Mouse (Mus musculus) ES-E14 (cell line): ENCODE measurements at regions not wholly inside any gene's neighbourhood (a gene's known extent, or its start where the extent isn't known, plus 50 kb on each side); places are given as distances from the start of the nearest gene placed in this dataset.

Source experiments
- DNase-seq: peaks from one replicate; pipeline ENCODE4 v3.0.0-alpha.2; 2013; ENCODE audit warnings: low read depth, low spot score
- H3K27ac ChIP-seq: 2 replicates; pipeline ENCODE4 v1.5.1; 2012; ENCODE audit warnings: low read depth, mild to moderate bottlenecking, low read length, moderate library complexity, mixed read lengths; ENCODE audit not compliant: poor library complexity, insufficient read depth, severe bottlenecking
- H3K36me3 ChIP-seq: 2 replicates; pipeline ENCODE4 v1.6.1; 2012; ENCODE audit warnings: mild to moderate bottlenecking, low read length, moderate library complexity, mixed read lengths; ENCODE audit not compliant: control insufficient read depth, poor library complexity, insufficient read depth, severe bottlenecking
- H3K4me1 ChIP-seq, 2 experiments: fragments of 150-350 bp in 1 of 2; sonication (generic) in 1 of 2; 2 replicates each; pipeline ENCODE4 v1.6.1; 2012; ENCODE audit warnings: low read length in 2 of 2, mild to moderate bottlenecking in 1 of 2, mixed read lengths in 1 of 2; ENCODE audit not compliant: control insufficient read depth in 2 of 2, insufficient read depth in 2 of 2, poor library complexity in 1 of 2
- H3K4me3 ChIP-seq, 2 experiments: fragments of 150-350 bp in 1 of 2; sonication (generic) in 1 of 2; 2 replicates each; pipeline ENCODE4 v1.5.1; 2012; ENCODE audit warnings: low read length in 2 of 2, low read depth in 1 of 2, mild to moderate bottlenecking in 1 of 2, mixed read lengths in 1 of 2; ENCODE audit not compliant: insufficient read depth in 1 of 2, poor library complexity in 1 of 2, severe bottlenecking in 1 of 2
- H3K9ac ChIP-seq: 2 replicates; pipeline ENCODE4 v1.6.1; 2012; ENCODE audit warnings: low read depth, mild to moderate bottlenecking, low read length, mixed read lengths; ENCODE audit not compliant: poor library complexity, insufficient read depth, severe bottlenecking
- H3K9me3 ChIP-seq: fragments of 150-350 bp; sonication (generic); 2 replicates; pipeline ENCODE4 v1.6.1; 2012; ENCODE audit warnings: low read depth, mild to moderate bottlenecking, low read length; ENCODE audit not compliant: control insufficient read depth, insufficient read depth
- CHD2 ChIP-seq: IDR thresholded peaks from 2 replicates; pipeline ENCODE4 v1.6.1; 2014; ENCODE audit warnings: mild to moderate bottlenecking, low read depth, low read length, inconsistent platforms
- HCFC1 ChIP-seq: IDR thresholded peaks from 2 replicates; pipeline ENCODE4 v1.6.1; 2012; ENCODE audit warnings: low read length, inconsistent platforms, borderline replicate concordance; ENCODE audit not compliant: insufficient read depth
- MAFK ChIP-seq: IDR thresholded peaks from 2 replicates; pipeline ENCODE4 v1.6.1; 2014; ENCODE audit warnings: mild to moderate bottlenecking, low read depth, low read length, inconsistent platforms; ENCODE audit not compliant: insufficient read depth
- ZC3H11A ChIP-seq: IDR thresholded peaks from 2 replicates; pipeline ENCODE4 v1.6.1; 2012; ENCODE audit warnings: low read depth, mild to moderate bottlenecking, inconsistent platforms, low read length, borderline replicate concordance
- ZNF384 ChIP-seq: IDR thresholded peaks from 2 replicates; pipeline ENCODE4 v1.6.1; 2012; ENCODE audit warnings: low read depth, low read length, inconsistent platforms
- in situ Hi-C, 2 experiments: fragments of 600-800 bp; cut with MboI; formaldehyde crosslinking; loops; one replicate each; pipeline ENCODE4 v1.15.1; 2025; ENCODE audit warnings: low sequenced_read_pairs in 2 of 2, inconsistent platforms in 1 of 2; ENCODE audit not compliant: unreplicated experiment in 2 of 2

DNA sequence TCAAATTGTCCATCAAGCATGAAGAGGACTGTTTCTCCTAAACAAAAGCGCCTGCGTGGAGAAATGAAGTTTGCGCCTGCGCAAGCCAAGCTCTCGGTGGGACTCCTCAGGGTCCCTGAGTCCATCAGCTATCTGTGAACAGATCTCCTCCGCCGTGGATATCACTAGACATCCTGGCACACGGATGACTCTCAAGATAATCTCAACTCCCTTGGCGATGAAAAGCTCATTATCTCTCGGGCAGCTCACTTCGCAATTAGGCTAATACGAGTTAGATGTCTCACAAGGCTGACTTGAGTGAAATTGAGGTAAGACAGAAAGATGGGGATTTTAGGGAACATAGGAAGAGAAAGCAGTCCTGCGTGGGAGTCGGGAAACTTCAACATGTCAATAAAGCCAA lies 202.1 kb upstream of the Jmjd1c start:
- H3K9ac ChIP-seq, result no peak overlapping the region
- no peaks in the 10 kb centered on the region for H3K36me3 ChIP-seq
- H3K4me1 ChIP-seq, result peaks cover 7 to 10% of the 10 kb centered on the region in 2 experiments
- H3K27ac ChIP-seq, result no peak overlapping the region
- in situ Hi-C loops, result no loop called here
- DNase-seq, result no peak
- no peak for TF ChIP-seq ZC3H11A
- no peak for TF ChIP-seq CHD2
- no peak for TF ChIP-seq ZNF384
- TF ChIP-seq MAFK, result no peak
- no peak for TF ChIP-seq HCFC1
- H3K4me3 ChIP-seq, result no peak overlapping the region
- no peaks in the 10 kb centered on the region for H3K9me3 ChIP-seq

DNA sequence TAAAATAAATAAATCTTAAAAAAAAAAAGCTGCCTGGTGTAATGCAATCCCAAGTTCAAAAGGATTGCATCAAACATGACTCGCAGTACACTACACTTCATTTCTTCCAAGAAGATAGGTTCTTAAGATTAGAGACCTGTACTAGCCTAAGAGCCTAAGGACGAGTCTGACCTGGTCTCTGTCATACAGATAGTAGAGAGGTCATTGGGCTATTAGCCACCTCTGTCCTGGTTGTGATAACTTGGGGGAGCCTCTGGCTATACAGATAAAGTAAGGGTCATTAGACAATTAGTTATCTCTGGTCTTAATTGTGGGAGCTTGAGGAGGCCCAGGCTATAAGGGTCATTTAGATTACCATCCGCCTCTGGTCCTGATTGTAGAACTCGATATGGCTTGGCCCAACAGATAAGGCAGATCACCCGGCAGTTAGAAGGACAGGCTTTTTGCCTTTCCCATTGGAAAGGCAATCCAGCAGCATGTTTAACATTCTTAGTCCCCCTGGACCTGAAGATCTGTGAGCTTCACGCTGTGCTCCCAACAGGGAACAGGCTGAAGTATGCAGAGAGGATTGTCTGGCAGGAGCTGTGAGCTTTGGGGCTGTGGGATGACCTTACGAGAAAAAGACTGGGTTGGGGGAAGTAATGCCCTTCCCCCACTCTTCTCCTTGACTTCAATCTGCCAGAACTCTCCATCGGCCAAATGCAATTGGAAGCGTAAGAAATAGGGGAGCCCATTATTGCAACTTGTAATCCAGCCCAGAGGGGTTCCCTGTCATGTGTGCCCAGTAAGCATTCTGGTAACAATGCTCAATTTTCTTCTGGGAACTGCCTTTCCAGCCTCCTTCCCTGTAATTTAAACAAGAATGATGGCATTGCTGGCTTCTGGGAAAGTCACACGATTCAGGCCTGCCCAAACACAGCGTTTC lies 199.0 kb upstream of the Jmjd1c start:
- in situ Hi-C loops, result no loop called here
- TF ChIP-seq CHD2 (peak; percentile 74), MAFK (no peak)
- Histone ChIP-seq H3K9me3 (no peaks in the 10 kb centered on the region), H3K4me3 (no peak overlapping the region; a peak in 1 of 4 replicates), H3K9ac (no peak overlapping the region; the same call in 1 of the 2 replicates), H3K36me3 (no peaks in the 10 kb centered on the region), H3K4me1 (peaks cover 10 to 22% of the 10 kb centered on the region in 2 experiments), H3K27ac (peak overlapping the region; percentile 59; the same call in 1 of the 2 replicates)
- no peak for DNase-seq

DNA sequence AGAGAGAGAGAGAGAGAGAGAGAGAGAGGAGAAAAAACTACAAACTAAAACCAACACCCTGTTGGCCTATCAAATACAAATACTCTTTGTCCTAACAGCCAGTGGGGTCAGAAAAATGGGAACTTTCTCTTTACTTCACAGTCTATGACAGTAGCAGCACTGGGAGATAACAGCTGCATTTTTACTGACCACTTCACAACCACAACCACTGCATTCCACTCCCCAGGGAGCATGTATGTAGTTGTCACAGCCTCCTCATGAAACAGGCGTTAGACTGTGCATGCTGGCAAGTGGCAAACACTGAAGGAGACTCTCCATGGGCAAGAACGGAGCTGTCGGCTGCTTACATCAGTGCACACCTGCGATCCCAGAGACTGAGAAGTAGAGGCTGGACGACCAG lies 196.2 kb upstream of the Jmjd1c start:
- Histone ChIP-seq H3K9me3 (no peaks in the 10 kb centered on the region), H3K4me3 (no peak overlapping the region), H3K36me3 (no peaks in the 10 kb centered on the region), H3K4me1 (peaks cover 10 to 22% of the 10 kb centered on the region in 2 experiments), H3K9ac (no peak overlapping the region), H3K27ac (no peak overlapping the region)
- in situ Hi-C loops, result loop anchor here (25.0 kb wide), 1 partner anchor 188 kb away; the partner anchor contains the start of genes Jmjd1c (in 2 of the 2) and Reep3 (in 2 of the 2)
- no peak for DNase-seq
- TF ChIP-seq HCFC1 (no peak), MAFK (no peak), CHD2 (no peak), ZC3H11A (no peak), ZNF384 (no peak)

DNA sequence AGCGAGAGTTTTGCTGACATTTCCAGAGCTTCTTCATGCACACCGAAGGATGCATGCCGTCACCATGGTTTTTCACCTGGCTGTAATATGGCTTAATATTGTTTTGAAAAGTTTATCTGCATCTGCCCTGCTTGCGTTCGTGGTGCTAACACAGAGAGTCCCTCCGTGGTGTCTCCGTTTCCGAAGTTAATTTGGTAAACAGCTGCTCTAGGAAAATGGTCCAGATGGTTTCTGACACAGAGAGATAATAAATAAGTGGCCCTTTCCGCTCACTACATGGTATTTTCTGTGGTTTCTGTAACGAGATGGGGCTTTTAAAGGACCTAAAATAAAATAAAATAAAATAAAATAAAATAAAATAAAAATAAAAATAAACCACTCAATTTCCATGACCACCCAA lies 195.1 kb upstream of the Jmjd1c start:
- Histone ChIP-seq H3K36me3 (no peaks in the 10 kb centered on the region), H3K4me1 (peaks cover 10 to 20% of the 10 kb centered on the region in 2 experiments), H3K9me3 (no peaks in the 10 kb centered on the region), H3K4me3 (no peak overlapping the region), H3K9ac (no peak overlapping the region), H3K27ac (no peak overlapping the region)
- TF ChIP-seq MAFK, result no peak
- no peak for TF ChIP-seq ZNF384
- TF ChIP-seq CHD2, result no peak
- no peak for TF ChIP-seq ZC3H11A
- TF ChIP-seq HCFC1, result no peak
- in situ Hi-C loops, result loop anchor here (25.0 kb wide), 1 partner anchor 187 kb away; the partner anchor contains the start of genes Jmjd1c (in 2 of the 2) and Reep3 (in 2 of the 2)
- DNase-seq, result no peak
